Mouse (Mus musculus) myocyte (in vitro differentiated cells): ENCODE data around the gene Rrp1b. TPM values are rescaled to one million over a fixed set of nuclear protein-coding genes. Genes with fewer than 3 reads are reported as not detected.
A peak's percentile ranks its signal among the peaks of the same experiment; 100 is the strongest.

Source experiments
- H3K27me3 ChIP-seq: one replicate; pipeline ENCODE4 v1.6.1; 2011; ENCODE audit not compliant: control insufficient read depth, insufficient read depth, insufficient read length
- H3K36me3 ChIP-seq: one replicate; pipeline ENCODE4 v1.6.1; 2011; ENCODE audit not compliant: control insufficient read depth, insufficient read depth
- H3K4me2 ChIP-seq: one replicate; pipeline ENCODE4 v1.6.1; 2011; ENCODE audit warnings: low read depth, control low read depth
- H3K4me3 ChIP-seq: one replicate; pipeline ENCODE4 v1.5.1; 2011; ENCODE audit warnings: mild to moderate bottlenecking, control low read depth, moderate library complexity
- H3K79me2 ChIP-seq: one replicate; pipeline ENCODE4 v1.6.1; 2011; ENCODE audit not compliant: control insufficient read depth, insufficient read depth
- H3ac ChIP-seq: one replicate; pipeline ENCODE4 v1.6.1; 2011; ENCODE audit not compliant: control insufficient read depth, insufficient read length
- CEBPB ChIP-seq: IDR thresholded peaks from 2 replicates; pipeline ENCODE4 v1.6.1; 2011; ENCODE audit warnings: mild to moderate bottlenecking, moderate library complexity; ENCODE audit not compliant: poor library complexity, insufficient read depth, severe bottlenecking
- E2F4 ChIP-seq: IDR thresholded peaks from one replicate; pipeline ENCODE4 v1.6.1; 2011; ENCODE audit warnings: mild to moderate bottlenecking, control low read depth, moderate library complexity; ENCODE audit not compliant: insufficient read depth
- MAX ChIP-seq: IDR thresholded peaks from one replicate; pipeline ENCODE4 v1.6.1; 2011; ENCODE audit warnings: low read depth, mild to moderate bottlenecking, control low read depth
- MYOD1 ChIP-seq, 3 experiments: IDR thresholded peaks; one replicate each; pipeline ENCODE4 v1.6.1; 2011; ENCODE audit warnings: control low read depth in 2 of 3, low read depth in 2 of 3, mild to moderate bottlenecking in 2 of 3, moderate library complexity in 1 of 3; ENCODE audit not compliant: insufficient read length in 2 of 3, control insufficient read depth in 1 of 3
- MYOG ChIP-seq, 3 experiments: IDR thresholded peaks; one replicate each; pipeline ENCODE4 v1.6.1; 2011; ENCODE audit warnings: control low read depth in 2 of 3, low read depth in 2 of 3, mild to moderate bottlenecking in 2 of 3; ENCODE audit not compliant: insufficient read length in 2 of 3, control insufficient read depth in 1 of 3, insufficient read depth in 1 of 3
- POLR2A ChIP-seq: IDR thresholded peaks from one replicate; pipeline ENCODE4 v1.6.1; 2011; ENCODE audit warnings: low read depth, mild to moderate bottlenecking, control low read depth, moderate library complexity; ENCODE audit not compliant: insufficient read length
- POLR2AphosphoS2 ChIP-seq: IDR thresholded peaks from one replicate; pipeline ENCODE4 v1.6.1; 2011; ENCODE audit warnings: low read depth, control low read depth; ENCODE audit not compliant: insufficient read length
- REST ChIP-seq: IDR thresholded peaks from one replicate; pipeline ENCODE4 v1.6.1; 2011; ENCODE audit warnings: mild to moderate bottlenecking, control low read depth, moderate library complexity; ENCODE audit not compliant: insufficient read depth, insufficient read length
- SRF ChIP-seq: IDR thresholded peaks from one replicate; pipeline ENCODE4 v1.6.1; 2011; ENCODE audit warnings: low read depth; ENCODE audit not compliant: control insufficient read depth, insufficient read length
- TCF12 ChIP-seq: IDR thresholded peaks from one replicate; pipeline ENCODE4 v1.6.1; 2011; ENCODE audit warnings: mild to moderate bottlenecking, control low read depth; ENCODE audit not compliant: poor library complexity, insufficient read depth, severe bottlenecking
- TCF3 ChIP-seq: IDR thresholded peaks from one replicate; pipeline ENCODE4 v1.6.1; 2011; ENCODE audit warnings: low read depth, control low read depth; ENCODE audit not compliant: insufficient read length
- USF1 ChIP-seq: IDR thresholded peaks from one replicate; pipeline ENCODE4 v1.6.1; 2011; ENCODE audit warnings: low read depth, mild to moderate bottlenecking, control low read depth, moderate library complexity
- polyA plus RNA-seq: library from polyadenylated mRNA; unstranded; fragments of >200 nt; fragmentation: generic; extraction: Trizol; gene quantifications from one replicate; pipeline ENCODE4 v1.2.1, GENCODE M21; 2012; ENCODE audit warnings: missing spikeins

Rrp1b gene
- polyA plus RNA-seq, 1 experiment: 13.1 TPM

DNA sequence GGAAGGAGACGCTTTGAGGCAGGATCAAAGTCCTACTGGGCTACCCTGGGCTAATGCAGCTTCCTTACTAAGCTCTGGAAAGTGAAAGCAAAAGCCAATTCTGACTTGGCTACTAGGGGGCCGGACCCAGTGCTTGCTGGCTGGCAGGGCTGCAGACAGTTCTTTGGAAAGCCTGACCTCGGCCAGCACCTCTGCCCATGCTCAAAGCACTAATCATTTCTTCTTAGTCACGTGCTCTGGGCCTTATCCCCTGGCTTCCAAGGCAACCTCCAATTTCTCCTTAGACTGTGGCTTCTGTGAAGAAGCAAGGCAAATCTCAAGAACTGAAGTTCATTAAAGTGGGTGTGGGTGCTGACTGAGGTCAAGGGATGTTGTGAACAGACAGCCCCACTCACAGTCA lies 38.8 kb downstream of the Rrp1b start:
- no peak for TF ChIP-seq POLR2A
- no peak for TF ChIP-seq MYOG (IDR thresholded peaks at IDR 0.05; ENCODE audit: control insufficient read depth in 1 of 3, insufficient read depth in 1 of 3, insufficient read length in 2 of 3, low read depth in 2 of 3)
- no peak for TF ChIP-seq E2F4
- no peak for TF ChIP-seq POLR2AphosphoS2
- TF ChIP-seq CEBPB: no peak
- TF ChIP-seq TCF3: no peak
- no peak for TF ChIP-seq TCF12
- TF ChIP-seq REST: no peak
- TF ChIP-seq MAX: no peak
- no peak for TF ChIP-seq SRF
- TF ChIP-seq USF1: no peak
- TF ChIP-seq MYOD1 (IDR thresholded peaks at IDR 0.05; ENCODE audit: control insufficient read depth in 1 of 3, insufficient read length in 2 of 3, low read depth in 2 of 3): no peak
- no peak overlapping the region for H3ac ChIP-seq
- H3K4me2 ChIP-seq: no peak overlapping the region
- no peak overlapping the region for H3K4me3 ChIP-seq
- peaks cover 2% of the 10 kb centered on the region for H3K27me3 ChIP-seq
- H3K79me2 ChIP-seq: no peaks in the 10 kb centered on the region
- no peaks in the 10 kb centered on the region for H3K36me3 ChIP-seq

DNA sequence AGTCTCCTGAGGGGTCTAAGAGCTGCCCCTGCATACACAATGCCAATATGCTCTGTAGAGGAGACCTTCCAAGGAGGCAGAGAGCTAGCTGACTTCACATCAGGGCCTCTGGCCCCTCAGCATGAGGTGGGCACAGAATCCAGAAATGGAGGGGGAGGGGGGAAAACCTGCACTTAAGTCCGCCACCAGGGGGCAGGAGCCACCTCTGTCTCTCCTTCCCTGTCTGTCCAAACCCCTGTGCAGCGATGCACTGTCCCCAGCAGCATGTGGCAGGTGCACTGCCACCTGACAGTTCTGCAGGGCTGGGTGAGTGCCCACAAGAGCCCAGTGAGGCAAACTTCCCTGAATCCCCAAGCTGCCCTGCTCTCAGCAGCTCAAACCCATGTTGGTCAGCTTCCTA lies 39.3 kb downstream of the Rrp1b start:
- no peak overlapping the region for H3ac ChIP-seq
- H3K4me2 ChIP-seq: no peak overlapping the region
- no peaks in the 10 kb centered on the region for H3K79me2 ChIP-seq
- no peak overlapping the region for H3K4me3 ChIP-seq
- TF ChIP-seq REST: no peak
- TF ChIP-seq TCF3: no peak
- TF ChIP-seq POLR2AphosphoS2: no peak
- peak in 1 of 3 experiments; percentile 48 for TF ChIP-seq MYOG (IDR thresholded peaks at IDR 0.05; ENCODE audit: control insufficient read depth in 1 of 3, insufficient read depth in 1 of 3, insufficient read length in 2 of 3, low read depth in 2 of 3)
- TF ChIP-seq CEBPB: no peak
- no peak for TF ChIP-seq MAX
- peak in 1 of 3 experiments; percentile 55 for TF ChIP-seq MYOD1 (IDR thresholded peaks at IDR 0.05; ENCODE audit: control insufficient read depth in 1 of 3, insufficient read length in 2 of 3, low read depth in 2 of 3)
- TF ChIP-seq TCF12: no peak
- TF ChIP-seq SRF: no peak
- no peak for TF ChIP-seq USF1
- no peak for TF ChIP-seq POLR2A
- no peak for TF ChIP-seq E2F4
- H3K36me3 ChIP-seq: no peaks in the 10 kb centered on the region
- peaks cover 4% of the 10 kb centered on the region for H3K27me3 ChIP-seq

DNA sequence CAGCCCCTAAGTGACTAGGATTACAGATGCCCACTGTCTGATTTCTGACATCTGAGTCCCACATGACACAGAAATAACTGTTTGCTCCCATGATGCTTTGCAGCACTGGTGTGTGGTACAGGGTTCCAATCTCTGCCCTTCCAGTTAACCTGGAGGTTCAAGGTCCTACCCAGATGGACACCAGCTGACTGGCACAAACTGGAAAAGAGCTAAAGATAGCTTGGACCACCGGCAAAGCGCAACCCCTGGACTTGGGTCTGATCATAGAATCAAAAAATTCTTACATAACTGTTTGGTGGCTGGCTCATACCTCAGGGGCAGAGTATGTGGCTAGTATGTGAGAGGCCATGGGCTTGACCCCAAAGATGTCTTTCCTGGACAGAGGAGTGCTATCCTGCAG lies 47.5 kb downstream of the Rrp1b start:
- Histone ChIP-seq H3K27me3 (peaks cover 4% of the 10 kb centered on the region), H3K4me3 (no peak overlapping the region), H3K79me2 (no peaks in the 10 kb centered on the region), H3ac (no peak overlapping the region), H3K36me3 (no peaks in the 10 kb centered on the region), H3K4me2 (no peak overlapping the region)
- no peak for TF ChIP-seq SRF
- TF ChIP-seq CEBPB: no peak
- no peak for TF ChIP-seq MYOG (IDR thresholded peaks at IDR 0.05; ENCODE audit: control insufficient read depth in 1 of 3, insufficient read depth in 1 of 3, insufficient read length in 2 of 3, low read depth in 2 of 3)
- TF ChIP-seq POLR2A: no peak
- TF ChIP-seq USF1: no peak
- no peak for TF ChIP-seq REST
- no peak for TF ChIP-seq MYOD1 (IDR thresholded peaks at IDR 0.05; ENCODE audit: control insufficient read depth in 1 of 3, insufficient read length in 2 of 3, low read depth in 2 of 3)
- no peak for TF ChIP-seq E2F4
- no peak for TF ChIP-seq POLR2AphosphoS2
- no peak for TF ChIP-seq TCF12
- no peak for TF ChIP-seq MAX
- no peak for TF ChIP-seq TCF3

DNA sequence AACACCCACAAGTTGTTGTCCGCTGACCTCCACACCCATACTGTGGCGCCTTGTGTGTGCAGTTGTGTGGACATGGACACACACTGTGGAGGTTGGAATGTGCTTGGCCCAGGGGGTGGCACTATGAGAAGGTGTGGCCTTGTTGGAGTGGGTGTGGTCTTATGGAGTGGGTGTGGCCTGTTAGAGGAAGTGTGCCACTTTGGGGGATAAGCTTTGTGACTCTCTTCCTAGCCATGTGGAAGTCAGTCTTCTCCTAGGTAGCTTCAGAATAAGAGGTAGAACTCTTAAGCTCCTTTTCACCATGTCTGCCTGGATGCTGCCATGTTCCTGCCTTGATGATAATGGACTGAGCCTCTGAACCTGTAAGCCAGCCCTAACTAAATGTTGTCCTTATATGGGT lies 51.2 kb downstream of the Rrp1b start:
- Histone ChIP-seq H3K4me3 (no peak overlapping the region), H3K79me2 (no peaks in the 10 kb centered on the region), H3K4me2 (no peak overlapping the region), H3K27me3 (no peaks in the 10 kb centered on the region), H3ac (no peak overlapping the region), H3K36me3 (no peaks in the 10 kb centered on the region)
- TF ChIP-seq SRF: no peak
- TF ChIP-seq POLR2AphosphoS2: no peak
- TF ChIP-seq E2F4: no peak
- no peak for TF ChIP-seq MAX
- TF ChIP-seq TCF3: no peak
- no peak for TF ChIP-seq MYOD1 (IDR thresholded peaks at IDR 0.05; ENCODE audit: control insufficient read depth in 1 of 3, insufficient read length in 2 of 3, low read depth in 2 of 3)
- TF ChIP-seq CEBPB: no peak
- TF ChIP-seq TCF12: no peak
- no peak for TF ChIP-seq REST
- TF ChIP-seq USF1: no peak
- TF ChIP-seq MYOG (IDR thresholded peaks at IDR 0.05; ENCODE audit: control insufficient read depth in 1 of 3, insufficient read depth in 1 of 3, insufficient read length in 2 of 3, low read depth in 2 of 3): no peak
- no peak for TF ChIP-seq POLR2A

DNA sequence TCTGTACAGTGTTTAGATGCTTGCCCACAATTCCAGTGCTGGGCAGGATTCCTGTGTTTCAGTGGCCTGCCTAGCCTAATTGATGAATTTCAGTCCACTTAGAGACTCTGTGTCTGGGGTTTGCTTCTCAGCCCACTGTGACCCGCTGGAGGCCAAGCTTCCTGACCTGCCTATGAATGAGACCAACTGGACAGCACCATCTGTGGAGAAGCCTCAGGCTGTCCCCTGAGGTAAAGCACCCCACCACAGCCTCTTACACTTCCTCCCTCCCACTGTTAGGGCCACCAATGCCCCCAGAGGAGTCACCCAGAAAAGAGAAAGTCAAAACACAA lies 55.1 kb downstream of the Rrp1b start:
- Histone ChIP-seq H3K79me2 (no peaks in the 10 kb centered on the region), H3K4me2 (peak overlapping the region; percentile 89), H3K27me3 (no peaks in the 10 kb centered on the region), H3ac (no peak overlapping the region), H3K36me3 (no peaks in the 10 kb centered on the region), H3K4me3 (peak overlapping the region; percentile 13)
- TF ChIP-seq MAX (no peak), SRF (no peak), POLR2AphosphoS2 (no peak), TCF12 (no peak), USF1 (no peak), TCF3 (no peak), E2F4 (no peak), MYOD1 (IDR thresholded peaks at IDR 0.05; ENCODE audit: control insufficient read depth in 1 of 3, insufficient read length in 2 of 3, low read depth in 2 of 3) (no peak), REST (no peak)
